In genomic region chrX:158043057-158043843, GRCm38 (mm10) we compare ENCODE assay signal across 9 mouse cellular contexts. TPM values are rescaled to one million over a fixed set of nuclear protein-coding genes. Genes with fewer than 3 reads are reported as not detected.
DNase-seq lines count a peak whose midpoint lies in the region; ATAC-seq and TF ChIP-seq lines count a peak whose summit lies in the region.
"Had no signal": no experiment of that assay in that cellular context is flagged by ENCODE, and none has a peak within 500 bp of the region (broad histone marks: within the 10 kb centered on the region; RNA-seq: fewer than 3 reads in every experiment).

Cnksr2 (minus strand) TSS chrX:158043294.

- peak within 1 kb of the TSS; percentile 42 for H3K4me3 ChIP-seq in heart, embryonic 11.5 days (ENCODE audit: low read depth, low read length)
- peak within 1 kb of the TSS; percentile 70 for H3K4me3 ChIP-seq in forebrain, embryonic 16.5 days (replicated peaks; ENCODE audit: low read length)
- H3K4me3 ChIP-seq in intestine, postnatal 0 days (ENCODE audit: low read depth, low read length) = peak within 1 kb of the TSS; percentile 50
- H3K4me3 ChIP-seq in limb, embryonic 13.5 days = peak within 1 kb of the TSS; percentile 63

- H3K36me3 ChIP-seq in heart, embryonic 11.5 days (ENCODE audit: control insufficient read depth, insufficient read depth, low read length) = no peaks in the 10 kb centered on the region
- no peaks in the 10 kb centered on the region for H3K36me3 ChIP-seq in forebrain, embryonic 16.5 days (ENCODE audit: control insufficient read depth, insufficient read depth)
- H3K36me3 ChIP-seq in intestine, postnatal 0 days (ENCODE audit: control insufficient read depth, insufficient read depth) = no peaks in the 10 kb centered on the region
- no peaks in the 10 kb centered on the region for H3K36me3 ChIP-seq in limb, embryonic 13.5 days
- H3K36me3 ChIP-seq: G1E had no signal

- H3K27ac ChIP-seq in heart, embryonic 11.5 days (ENCODE audit: low read depth, low read length) = no peak within 1 kb of the TSS
- peak within 1 kb of the TSS; percentile 76 for H3K27ac ChIP-seq in forebrain, embryonic 16.5 days (ENCODE audit: low read length)
- no peak within 1 kb of the TSS for H3K27ac ChIP-seq in intestine, postnatal 0 days (ENCODE audit: low read depth, low read length)
- H3K27ac ChIP-seq in limb, embryonic 13.5 days = 0 out of 2 replicates have a peak within 1 kb of the TSS, but pooled peaks have one; percentile 48

- no peak for DNase-seq in heart, postnatal 36 days
- DNase-seq in cerebellum, adult 11-12 months = peak; percentile 72
- peak; percentile 60 for DNase-seq in neural tube, embryonic 10.5 days (ENCODE audit: extremely low spot score, low spot score)
- no peak for DNase-seq in spleen, postnatal 36 days (ENCODE audit: low spot score in 2 of 2)

- peak; percentile 55 for ATAC-seq in heart, embryonic 11.5 days (replicated peaks; ENCODE audit: insufficient number of reproducible peaks, low FRiP score, low TSS enrichment)
- ATAC-seq in forebrain, embryonic 16.5 days = peak; percentile 83
- 0 out of 2 replicates have a peak, but pooled peaks have one; percentile 28 for ATAC-seq in intestine, postnatal 0 days
- ATAC-seq in limb, embryonic 13.5 days (ENCODE audit: low FRiP score, low read depth) = peak; percentile 78

- peak; percentile 15; the same call in 1 of the 2 replicates for TF ChIP-seq CTCF in intestine, postnatal 0 days (IDR thresholded peaks at IDR 0.05; ENCODE audit: low read depth)

- WGBS in heart, embryonic 11.5 days (ENCODE audit: insufficient replicate concordance) = 15% methylated on average over 37 of the region's 99 CpGs
- 21% methylated on average over 62 of the region's 99 CpGs for WGBS in forebrain, embryonic 16.5 days
- 17% methylated on average over 55 of the region's 99 CpGs for WGBS in intestine, postnatal 0 days
- 15% methylated on average over 64 of the region's 99 CpGs for WGBS in limb, embryonic 13.5 days

- peak within 1 kb of the TSS; percentile 74 for H3K4me2 ChIP-seq in heart, embryonic 11.5 days
- H3K4me2 ChIP-seq in forebrain, embryonic 16.5 days (ENCODE audit: low read length) = peak within 1 kb of the TSS; percentile 49
- H3K4me2 ChIP-seq in intestine, postnatal 0 days (replicated peaks; ENCODE audit: low read depth) = peak within 1 kb of the TSS; percentile 80
- peak within 1 kb of the TSS; percentile 67 for H3K4me2 ChIP-seq in limb, embryonic 13.5 days (replicated peaks)

- intact Hi-C loops in heart, postnatal 36 days (cut with DNase I) = loop anchor here (10.0 kb wide), 1 partner anchor 882 kb away; no protein-coding TSS in a partner anchor

- no peaks in the 10 kb centered on the region for H3K4me1 ChIP-seq in heart, embryonic 11.5 days (ENCODE audit: control insufficient read depth, insufficient read depth, low read length)
- no peaks in the 10 kb centered on the region for H3K4me1 ChIP-seq in forebrain, embryonic 16.5 days (replicated peaks; ENCODE audit: control insufficient read depth, insufficient read depth, low read length)
- no peaks in the 10 kb centered on the region for H3K4me1 ChIP-seq in intestine, postnatal 0 days (replicated peaks; ENCODE audit: control insufficient read depth, insufficient read depth, low read length)
- no peaks in the 10 kb centered on the region for H3K4me1 ChIP-seq in limb, embryonic 13.5 days

- H3K27me3 ChIP-seq in heart, embryonic 11.5 days (ENCODE audit: control insufficient read depth, insufficient read depth, low read length) = peaks cover 10% of the 10 kb centered on the region; the same call in 1 of the 2 replicates
- H3K27me3 ChIP-seq in forebrain, embryonic 16.5 days (replicated peaks; ENCODE audit: control insufficient read depth, insufficient read depth, low read length) = no peaks in the 10 kb centered on the region
- peaks cover 5% of the 10 kb centered on the region for H3K27me3 ChIP-seq in intestine, postnatal 0 days (replicated peaks; ENCODE audit: control insufficient read depth, insufficient read depth, low read length)
- peaks cover 15% of the 10 kb centered on the region; the same call in 1 of the 2 replicates for H3K27me3 ChIP-seq in limb, embryonic 13.5 days

- peak within 1 kb of the TSS; percentile 34; the same call in 1 of the 2 replicates for H3K9ac ChIP-seq in heart, embryonic 11.5 days (ENCODE audit: low read depth, low read length)
- peak within 1 kb of the TSS; percentile 80 for H3K9ac ChIP-seq in forebrain, embryonic 16.5 days (replicated peaks; ENCODE audit: low read depth, low read length)
- no peak within 1 kb of the TSS for H3K9ac ChIP-seq in intestine, postnatal 0 days (ENCODE audit: low read depth, low read length)
- H3K9ac ChIP-seq in limb, embryonic 13.5 days = peak within 1 kb of the TSS; percentile 73

- H3K9me3 ChIP-seq in heart, embryonic 11.5 days (replicated peaks; ENCODE audit: control insufficient read depth, low read length) = no peaks in the 10 kb centered on the region
- H3K9me3 ChIP-seq in forebrain, embryonic 16.5 days (ENCODE audit: control insufficient read depth, low read length) = no peaks in the 10 kb centered on the region
- no peaks in the 10 kb centered on the region for H3K9me3 ChIP-seq in intestine, postnatal 0 days (ENCODE audit: control insufficient read depth)
- no peaks in the 10 kb centered on the region for H3K9me3 ChIP-seq in limb, embryonic 13.5 days

RNA-seq across cellular contexts. Expression of gene Cnksr2, which starts in this region (rescaled TPM):
- polyA plus RNA-seq in heart, embryonic 11.5 days (2014; fragmentation: Nextera tagmentation; extraction: Ambion mirVana) = 1.0 and 1.4 TPM in 2 replicates
- total RNA-seq in heart, postnatal 36 days (2021) = under 1 TPM; 0.08 to 0.14 TPM
- 13.1 and 14.0 TPM in 2 replicates for polyA plus RNA-seq in forebrain, embryonic 16.5 days (2015; fragmentation: Nextera tagmentation; extraction: Ambion mirVana)
- 0.13 and 0.18 TPM in 2 replicates for polyA plus RNA-seq in intestine, postnatal 0 days (2015; fragmentation: Nextera tagmentation; extraction: Ambion mirVana)
- polyA plus RNA-seq in limb, embryonic 13.5 days (2015; fragmentation: Nextera tagmentation; extraction: Ambion mirVana) = 4.2 and 4.7 TPM in 2 replicates
- total RNA-seq: G1E had no signal
- polyA plus RNA-seq: G1E had no signal

Comparison
In these comparisons a context has a peak if more than half of its experiments do, and no peak if none do; other contexts are left out.
1. Peak in ATAC-seq, H3K4me3 ChIP-seq and H3K4me2 ChIP-seq in intestine, postnatal 0 days; RNA of the gene not detected or under 1 TPM.
2. ATAC-seq: peak in every context shown above with its lines; median percentile 83 in forebrain, embryonic 16.5 days; 78 in limb, embryonic 13.5 days; 55 in heart, embryonic 11.5 days; 28 in intestine, postnatal 0 days.
3. H3K27ac ChIP-seq: peak in forebrain, embryonic 16.5 days (single experiment) and limb, embryonic 13.5 days (single experiment); none in heart, embryonic 11.5 days (single experiment) and intestine, postnatal 0 days (single experiment).
4. DNase-seq: peak in cerebellum, adult 11-12 months (single experiment) and neural tube, embryonic 10.5 days (single experiment); none in heart, postnatal 36 days (0 of 2) and spleen, postnatal 36 days (0 of 2).
5. Peak in every context shown above with its lines, with median percentiles within 50 percentile points of each other: H3K4me2 ChIP-seq and H3K4me3 ChIP-seq.